Mouse (Mus musculus) forebrain, postnatal 0 days (tissue): ENCODE measurements around the gene Pmm2. TPM values are rescaled to one million over a fixed set of nuclear protein-coding genes. Genes with fewer than 3 reads are reported as not detected.

Experiments
- ATAC-seq: fragments of 200-750 bp; cut with Nextera tagmentation; 2 replicates; pipeline ENCODE4 v1.8.0; 2017; ENCODE audit warnings: mild to moderate bottlenecking, moderate library complexity
- DNase-seq: peaks from one replicate; pipeline ENCODE4 v3.0.0-alpha.2; 2015
- H3K27ac ChIP-seq: fragments of 300-500 bp; sonication (generic); 2 replicates; pipeline ENCODE4 v1.5.1; 2014; ENCODE audit warnings: low read depth, mild to moderate bottlenecking, antibody characterized with exemption, low read length, moderate library complexity, mixed read lengths
- H3K27me3 ChIP-seq: fragments of 300-500 bp; sonication (generic); 2 replicates; pipeline ENCODE4 v1.6.1; 2014; ENCODE audit warnings: mild to moderate bottlenecking, low read length, mixed read lengths; ENCODE audit not compliant: insufficient read depth
- H3K36me3 ChIP-seq: fragments of 300-500 bp; sonication (generic); 2 replicates; pipeline ENCODE4 v1.6.1; 2014; ENCODE audit warnings: mild to moderate bottlenecking, moderate library complexity; ENCODE audit not compliant: insufficient read depth
- H3K4me1 ChIP-seq: fragments of 300-500 bp; sonication (generic); 2 replicates; pipeline ENCODE4 v1.6.1; 2014; ENCODE audit warnings: antibody characterized with exemption; ENCODE audit not compliant: insufficient read depth
- H3K4me2 ChIP-seq: fragments of 300-500 bp; sonication (generic); 2 replicates; pipeline ENCODE4 v1.6.1; 2014; ENCODE audit warnings: low read depth, mild to moderate bottlenecking, moderate library complexity
- H3K4me3 ChIP-seq: fragments of 300-500 bp; sonication (generic); 2 replicates; pipeline ENCODE4 v1.5.1; 2014; ENCODE audit warnings: low read depth, low read length, mixed read lengths
- H3K9ac ChIP-seq: fragments of 300-500 bp; sonication (generic); 2 replicates; pipeline ENCODE4 v1.6.1; 2014; ENCODE audit warnings: mild to moderate bottlenecking
- H3K9me3 ChIP-seq: fragments of 300-500 bp; sonication (generic); 2 replicates; pipeline ENCODE4 v1.6.1; 2016; ENCODE audit warnings: low read length
- CTCF ChIP-seq: sonication (generic); IDR thresholded peaks from 2 replicates; pipeline ENCODE4 v1.5.1; 2016; ENCODE audit warnings: antibody characterized with exemption, control low read depth, low read depth
- WGBS: fragments of 180-500 bp; shearing (Covaris S2); extraction: QIAGEN DNeasy Blood & Tissue Kit; methylation state at CpG from one replicate; pipeline ENCODE4 v1.1.7; 2014; 5-methylcytosine and 5-hydroxymethylcytosine counted together
- polyA plus RNA-seq: library from polyadenylated mRNA; unstranded; fragments of >200 nt; fragmentation: Nextera tagmentation; extraction: Ambion mirVana; gene quantifications from 2 replicates; pipeline ENCODE4 v1.2.1, GENCODE M21; 2015
- total RNA-seq: library from RNA; depleted of rRNA; stranded (reverse); fragments of >200 nt; gene quantifications from 2 replicates; pipeline ENCODE4 v1.2.3, GENCODE M21; 2014

Gene Pmm2
- total and polyA plus RNA-seq, 2 experiments from 2014 or later: 27.3 to 32.0 TPM

GRCm38 (mm10) chr16:8638131-8638530 is 657 bp downstream of the Pmm2 start:
- TF ChIP-seq CTCF: no peak
- 47% methylated on average over 7 of the region's 7 CpGs for WGBS
- peaks cover 16% of the 10 kb centered on the region for H3K36me3 ChIP-seq
- no peaks in the 10 kb centered on the region for H3K9me3 ChIP-seq
- H3K27ac ChIP-seq: peak overlapping the region; percentile 93; the same call in 1 of the 2 replicates
- DNase-seq: no peak
- peak overlapping the region; percentile 81 for H3K9ac ChIP-seq
- peak overlapping the region; percentile 85 for H3K4me2 ChIP-seq
- peaks cover 10% of the 10 kb centered on the region for H3K4me1 ChIP-seq
- no peaks in the 10 kb centered on the region for H3K27me3 ChIP-seq
- peak overlapping the region; percentile 78 for H3K4me3 ChIP-seq
- no peak for ATAC-seq

- Histone ChIP-seq H3K4me1 (peaks cover 10% of the 10 kb centered on the region), H3K9ac (no peak overlapping the region), H3K4me3 (no peak overlapping the region), H3K4me2 (no peak overlapping the region), H3K27ac (no peak overlapping the region), H3K27me3 (no peaks in the 10 kb centered on the region), H3K9me3 (no peaks in the 10 kb centered on the region), H3K36me3 (peaks cover 26% of the 10 kb centered on the region)
- DNase-seq (no peak), ATAC-seq (no peak)
- TF ChIP-seq CTCF: no peak
- 92% methylated on average over 11 of the region's 11 CpGs for WGBS
Observed at GRCm38 (mm10) chr16:8639466-8640191, 2.2 kb downstream of the Pmm2 start.

GRCm38 (mm10) chr16:8643855-8644254 is 6.4 kb downstream of the Pmm2 start:
- ATAC-seq (peak; percentile 71; the same call in 1 of the 2 replicates), DNase-seq (no peak)
- Histone ChIP-seq H3K9me3 (no peaks in the 10 kb centered on the region), H3K4me1 (no peaks in the 10 kb centered on the region), H3K36me3 (peaks cover 55% of the 10 kb centered on the region), H3K27ac (no peak overlapping the region), H3K27me3 (no peaks in the 10 kb centered on the region), H3K4me2 (no peak overlapping the region), H3K4me3 (no peak overlapping the region), H3K9ac (no peak overlapping the region)
- WGBS: 81% methylated on average over 2 of the region's 2 CpGs
- peak; percentile 77 for TF ChIP-seq CTCF

- no peaks in the 10 kb centered on the region for H3K4me1 ChIP-seq
- H3K4me3 ChIP-seq: no peak overlapping the region
- no peak for TF ChIP-seq CTCF
- H3K9me3 ChIP-seq: no peaks in the 10 kb centered on the region
- DNase-seq: no peak
- no peak overlapping the region for H3K27ac ChIP-seq
- no peak overlapping the region for H3K9ac ChIP-seq
- peaks cover 69% of the 10 kb centered on the region for H3K36me3 ChIP-seq
- no peaks in the 10 kb centered on the region for H3K27me3 ChIP-seq
- H3K4me2 ChIP-seq: no peak overlapping the region
- WGBS: 87% methylated on average over 6 of the region's 6 CpGs
- ATAC-seq: no peak
Observed at GRCm38 (mm10) chr16:8645546-8645945, 8.1 kb downstream of the Pmm2 start.

- H3K27me3 ChIP-seq: no peaks in the 10 kb centered on the region
- H3K36me3 ChIP-seq: peaks cover 83% of the 10 kb centered on the region
- no peaks in the 10 kb centered on the region for H3K9me3 ChIP-seq
- no peak for TF ChIP-seq CTCF
- H3K4me3 ChIP-seq: no peak overlapping the region
- H3K9ac ChIP-seq: no peak overlapping the region
- H3K4me2 ChIP-seq: no peak overlapping the region
- H3K27ac ChIP-seq: no peak overlapping the region
- H3K4me1 ChIP-seq: no peaks in the 10 kb centered on the region
- WGBS: 98% methylated on average over 3 of the region's 3 CpGs
- no peak for DNase-seq
- no peak for ATAC-seq
Observed at GRCm38 (mm10) chr16:8650007-8650406, 12.5 kb downstream of the Pmm2 start.

DNA sequence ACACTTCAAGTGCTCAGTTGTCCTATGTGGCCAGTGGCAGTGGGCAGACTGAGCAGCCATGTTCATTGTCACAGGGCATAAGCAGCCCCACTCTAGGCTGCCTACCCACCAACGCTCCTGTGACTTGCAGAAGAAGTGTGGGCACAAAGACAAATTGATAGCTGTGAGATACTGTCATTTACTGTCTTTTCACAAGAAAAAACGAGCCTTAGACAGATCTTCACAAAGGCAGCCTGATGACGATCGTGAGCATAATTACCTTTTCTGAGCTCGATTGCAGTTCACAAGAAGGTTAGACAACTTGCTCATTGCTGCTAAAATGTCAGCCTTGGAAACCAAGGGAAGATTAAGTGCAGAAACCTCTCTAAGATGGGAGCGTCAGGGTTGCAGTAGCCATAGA is 17.6 kb downstream of the Pmm2 start:
- no peak overlapping the region for H3K9ac ChIP-seq
- 69% methylated on average over 6 of the region's 6 CpGs for WGBS
- ATAC-seq (peak; percentile 56), DNase-seq (peak; percentile 35)
- H3K36me3 ChIP-seq: peaks cover 76% of the 10 kb centered on the region
- peak overlapping the region; percentile 62; the same call in 1 of the 2 replicates for H3K27ac ChIP-seq
- H3K4me1 ChIP-seq: no peaks in the 10 kb centered on the region
- H3K4me2 ChIP-seq: no peak overlapping the region
- no peaks in the 10 kb centered on the region for H3K27me3 ChIP-seq
- H3K9me3 ChIP-seq: no peaks in the 10 kb centered on the region
- TF ChIP-seq CTCF: no peak
- H3K4me3 ChIP-seq: no peak overlapping the region

DNA sequence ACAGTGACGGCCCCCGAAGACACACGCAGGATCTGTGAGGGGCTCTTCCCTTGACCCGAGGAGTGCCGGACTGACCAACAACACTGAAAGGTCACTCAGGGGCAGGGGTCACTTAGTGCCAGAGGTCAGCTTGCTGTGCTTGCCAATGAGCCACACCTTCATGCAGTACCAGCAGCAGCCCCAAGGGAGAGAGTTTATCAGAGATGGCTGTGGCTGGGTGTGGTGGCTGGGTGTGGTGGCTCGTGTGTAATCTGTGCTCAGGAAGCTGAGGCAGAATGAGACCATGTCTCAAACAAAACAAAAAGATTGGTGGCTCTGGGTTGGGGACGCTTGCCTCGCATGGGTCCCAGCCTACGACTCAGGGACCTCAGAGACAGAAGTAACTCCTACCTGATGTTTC is 18.1 kb downstream of the Pmm2 start:
- 87% methylated on average over 9 of the region's 9 CpGs for WGBS
- Histone ChIP-seq H3K4me3 (no peak overlapping the region), H3K4me2 (no peak overlapping the region), H3K9ac (no peak overlapping the region), H3K27ac (peak overlapping the region; percentile 45; the same call in 1 of the 2 replicates), H3K9me3 (no peaks in the 10 kb centered on the region), H3K36me3 (peaks cover 76% of the 10 kb centered on the region), H3K27me3 (no peaks in the 10 kb centered on the region), H3K4me1 (no peaks in the 10 kb centered on the region)
- DNase-seq (no peak), ATAC-seq (no peak)
- no peak for TF ChIP-seq CTCF
